Mouse (Mus musculus) lung, adult 2 months (tissue): ENCODE results near the gene Sepsecs. TPM values are rescaled to one million over a fixed set of nuclear protein-coding genes. Genes with fewer than 3 reads are reported as not detected.

Experiments
- DNase-seq: peaks from one replicate; pipeline ENCODE4 v3.0.0; 2022
- H3K4me1 ChIP-seq: fragments of 200-500 bp; 2 replicates; pipeline ENCODE4 v1.6.1; 2011; ENCODE audit warnings: low read length; ENCODE audit not compliant: control insufficient read depth, insufficient read depth
- H3K4me3 ChIP-seq: fragments of 200-500 bp; replicated peaks from 2 replicates; pipeline ENCODE3; 2011; ENCODE audit warnings: low read depth, mild to moderate bottlenecking, control low read depth, low read length; ENCODE audit errors: extremely low read depth
- CTCF ChIP-seq: fragments of 200-500 bp; IDR thresholded peaks from 2 replicates; pipeline ENCODE4 v1.5.1; 2011; ENCODE audit warnings: mild to moderate bottlenecking, low read length, control low read depth; ENCODE audit not compliant: insufficient read depth
- POLR2A ChIP-seq: fragments of 200-500 bp; IDR thresholded peaks from 2 replicates; pipeline ENCODE4 v1.6.1; 2011; ENCODE audit warnings: low read depth, mild to moderate bottlenecking, control low read depth, low read length, borderline replicate concordance; ENCODE audit errors: extremely low read depth
- WGBS: fragments of 180-500 bp; shearing (Covaris S2); methylation state at CpG from one replicate; pipeline ENCODE4 v1.1.7; 2018; 5-methylcytosine and 5-hydroxymethylcytosine counted together
- polyA plus RNA-seq: library from polyadenylated mRNA; depleted of rRNA; stranded (reverse); fragments of >200 nt; gene quantifications from 2 replicates; pipeline ENCODE4 v1.2.3, GENCODE M21; 2012

The Sepsecs gene
- polyA plus RNA-seq, 1 experiment, result 7.2 TPM

DNA sequence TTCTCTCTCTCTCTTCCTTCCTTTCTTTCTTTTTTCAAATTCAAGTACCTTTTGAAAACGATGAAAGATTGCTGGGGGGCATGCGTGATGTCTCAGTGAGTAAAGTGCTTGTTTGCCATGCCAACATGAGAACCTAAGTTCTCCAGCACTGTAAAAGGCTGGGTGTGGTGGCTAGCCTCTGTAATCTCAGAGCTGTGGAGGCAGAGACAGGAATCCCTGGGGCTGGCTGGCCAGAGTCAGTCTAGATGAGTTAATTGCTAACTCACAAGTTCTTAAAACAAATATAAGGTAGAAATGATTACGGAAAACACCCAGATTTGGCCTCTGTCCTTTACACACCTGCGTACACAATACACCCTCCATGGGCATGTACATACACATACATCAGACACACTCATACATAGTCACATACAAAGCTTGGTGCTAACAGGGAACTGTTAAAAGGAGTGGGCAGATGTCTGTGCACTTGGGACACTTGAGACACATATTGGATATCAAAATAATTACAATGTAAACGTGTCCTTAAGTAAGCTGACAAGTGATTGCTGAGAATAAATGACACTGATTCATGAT lies 9.1 kb upstream of the Sepsecs start:
- Histone ChIP-seq H3K4me1 (no peaks in the 10 kb centered on the region), H3K4me3 (no peak overlapping the region)
- TF ChIP-seq POLR2A (no peak), CTCF (no peak)
- 54% methylated on average over 5 of the region's 5 CpGs for WGBS
- DNase-seq, result no peak

DNA sequence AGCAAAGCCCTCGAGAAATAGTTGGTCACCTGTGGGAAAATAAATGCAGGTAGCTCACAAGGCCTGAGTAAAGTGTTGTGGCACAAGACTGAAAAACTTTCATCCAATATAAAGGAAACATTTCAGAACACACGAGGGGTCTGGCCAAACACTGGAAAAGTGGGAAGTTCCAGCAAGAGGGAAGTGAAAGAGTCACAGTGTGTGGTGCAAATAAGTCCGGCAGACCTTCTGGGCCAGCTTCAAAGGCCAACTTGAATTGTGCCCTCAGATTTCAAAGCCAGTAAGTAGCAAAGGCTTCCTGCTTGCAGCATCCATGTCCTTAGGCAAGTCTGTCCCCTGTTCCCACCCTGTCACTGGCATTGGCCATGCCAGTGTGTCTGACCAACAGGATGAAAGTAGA lies 7.6 kb upstream of the Sepsecs start:
- Histone ChIP-seq H3K4me3 (no peak overlapping the region), H3K4me1 (no peaks in the 10 kb centered on the region)
- no peak for DNase-seq
- TF ChIP-seq CTCF (no peak), POLR2A (no peak)
- WGBS, result 61% methylated on average over 3 of the region's 3 CpGs

DNA sequence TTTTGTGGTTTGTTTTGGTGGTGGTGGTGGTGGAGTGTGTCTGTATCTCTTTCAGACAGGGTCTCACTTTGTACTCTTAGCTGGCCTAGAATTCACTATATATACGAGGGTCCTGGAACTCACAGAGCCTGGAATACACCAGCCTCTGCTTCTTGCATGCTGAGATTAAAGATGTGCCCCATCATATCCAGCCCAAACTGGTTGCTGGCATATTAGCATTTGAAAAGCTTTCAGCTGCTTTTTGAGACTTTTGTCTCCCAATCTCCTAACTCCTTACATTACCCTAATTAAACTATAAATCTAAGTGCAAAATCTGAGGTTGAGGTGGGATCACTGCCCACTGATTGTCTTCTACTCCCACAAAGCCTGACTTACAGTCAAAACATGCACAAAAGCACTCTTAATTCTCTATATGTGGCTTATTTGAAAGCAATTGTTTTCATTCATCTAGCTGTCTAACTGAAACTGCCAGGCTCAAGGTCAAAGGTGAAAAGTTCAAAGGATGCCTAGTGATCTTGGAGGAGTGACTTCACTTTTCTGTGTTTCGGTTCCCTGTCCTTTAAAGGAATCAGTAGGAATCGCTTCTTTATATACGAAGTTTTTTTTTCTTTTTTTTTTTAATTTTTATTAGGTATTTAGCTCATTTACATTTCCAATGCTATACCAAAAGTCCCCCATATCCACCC lies 5.0 kb upstream of the Sepsecs start:
- no peak for DNase-seq
- TF ChIP-seq CTCF, result no peak
- Histone ChIP-seq H3K4me1 (no peaks in the 10 kb centered on the region), H3K4me3 (no peak overlapping the region)
- WGBS, result 72% methylated on average over 4 of the region's 4 CpGs

DNA sequence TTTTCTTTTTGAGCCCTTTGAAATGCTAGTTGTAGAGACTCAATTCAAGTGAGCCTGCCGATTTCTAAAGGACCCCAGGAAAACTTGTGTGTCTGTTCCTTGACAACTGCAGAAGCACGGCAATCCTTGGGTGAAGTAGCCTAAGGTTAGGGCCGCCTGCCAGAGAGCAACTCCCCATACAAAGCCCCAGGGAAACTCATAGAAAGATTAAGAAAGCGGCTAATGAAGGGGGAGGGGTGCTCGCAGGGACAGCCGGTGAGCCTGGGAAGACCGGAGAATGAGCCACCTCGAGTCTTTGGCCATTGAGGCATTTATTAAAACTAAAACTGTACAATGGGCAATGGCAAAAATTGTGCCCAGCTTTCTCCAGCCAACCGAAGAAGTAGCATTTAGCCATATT lies 3.8 kb upstream of the Sepsecs start:
- Histone ChIP-seq H3K4me3 (no peak overlapping the region), H3K4me1 (no peaks in the 10 kb centered on the region; the same call in 1 of the 2 replicates)
- no peak for DNase-seq
- TF ChIP-seq POLR2A (no peak), CTCF (no peak)
- 51% methylated on average over 9 of the region's 9 CpGs for WGBS

DNA sequence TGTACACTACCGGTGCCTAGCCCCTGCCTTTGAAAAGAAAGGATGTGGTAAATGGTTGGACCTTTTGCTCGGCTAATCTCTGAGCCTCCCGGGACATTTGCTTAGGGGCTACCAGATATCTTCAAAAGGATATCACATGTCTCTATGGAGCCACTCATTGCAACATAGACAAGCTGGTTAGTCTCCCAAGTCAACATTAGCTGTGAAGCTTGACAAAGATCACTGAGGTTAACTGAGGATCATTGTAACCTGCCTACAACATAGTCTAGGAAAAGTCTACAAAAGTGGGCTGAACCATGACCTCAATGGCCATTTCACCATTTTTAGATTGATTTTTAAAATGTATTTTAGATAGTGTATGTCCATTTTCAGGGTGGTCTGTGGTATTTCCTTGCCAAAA lies 1.2 kb upstream of the Sepsecs start:
- Histone ChIP-seq H3K4me1 (no peaks in the 10 kb centered on the region; the same call in 1 of the 2 replicates), H3K4me3 (no peak overlapping the region)
- WGBS, result 79% methylated on average over 3 of the region's 3 CpGs
- no peak for DNase-seq
- TF ChIP-seq POLR2A, result no peak
- TF ChIP-seq CTCF, result no peak

DNA sequence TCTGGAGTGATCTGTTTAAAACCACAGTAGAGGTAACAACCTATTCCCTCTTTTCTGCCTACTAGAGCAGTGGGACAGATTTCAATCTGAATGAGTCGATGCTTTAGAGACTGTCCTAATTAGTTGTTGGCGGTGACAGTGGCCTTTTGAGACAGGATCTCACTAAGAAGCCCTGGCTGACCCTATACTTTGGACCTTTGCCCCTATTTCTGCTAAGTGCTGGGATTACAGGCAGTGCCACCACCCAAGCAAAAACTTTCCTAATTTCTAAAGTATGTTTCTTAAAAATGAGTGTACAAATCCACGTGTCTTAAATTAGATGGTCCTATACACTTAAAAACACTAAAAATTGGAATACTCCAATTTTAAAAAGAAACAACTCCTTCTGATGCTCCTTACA lies 2.7 kb downstream of the Sepsecs start:
- Histone ChIP-seq H3K4me1 (no peaks in the 10 kb centered on the region; the same call in 1 of the 2 replicates), H3K4me3 (no peak overlapping the region)
- no peak for DNase-seq
- no peak for TF ChIP-seq CTCF
- TF ChIP-seq POLR2A, result no peak
- 80% methylated on average over 3 of the region's 3 CpGs for WGBS

DNA sequence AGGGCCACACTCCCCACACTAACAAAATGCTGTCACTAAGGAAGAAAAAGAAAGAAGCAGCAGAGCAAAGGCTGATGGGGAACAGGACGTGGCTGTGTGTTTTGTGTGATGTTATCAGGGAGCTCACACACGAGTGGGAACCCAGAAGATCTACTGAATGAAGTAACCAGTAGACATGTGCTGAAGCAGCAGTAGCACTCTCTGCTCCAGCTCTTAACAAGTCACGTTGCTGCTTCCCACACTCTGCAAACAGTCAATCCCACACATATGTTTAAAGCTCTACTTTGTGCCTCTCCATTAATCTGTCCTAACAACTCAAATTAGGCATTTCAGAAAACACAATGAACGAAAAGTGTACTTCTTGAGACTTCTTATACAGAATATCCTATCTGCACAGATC lies 11.6 kb downstream of the Sepsecs start:
- no peak for DNase-seq
- H3K4me1 ChIP-seq, result no peaks in the 10 kb centered on the region
- WGBS, result 62% methylated on average over 4 of the region's 4 CpGs
- H3K4me3 ChIP-seq, result no peak overlapping the region
- no peak for TF ChIP-seq CTCF
- no peak for TF ChIP-seq POLR2A

DNA sequence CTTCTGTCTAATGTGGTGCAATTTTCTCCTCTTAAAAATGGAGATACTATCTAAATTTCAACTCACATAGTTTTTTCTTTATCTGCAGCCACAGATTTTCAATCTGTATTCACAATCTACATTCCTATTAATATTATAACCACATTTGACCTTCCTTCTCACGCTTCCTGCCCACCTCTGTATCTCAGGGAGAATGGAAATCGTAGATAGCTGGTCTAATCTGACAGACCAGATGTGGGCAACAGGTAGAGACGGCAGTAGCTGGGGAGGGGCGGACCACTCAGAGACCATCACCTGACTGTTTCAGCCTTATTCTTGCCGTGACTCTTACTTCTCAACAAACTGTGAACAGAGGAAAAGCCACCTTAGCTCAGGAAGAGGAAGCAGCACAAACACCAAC lies 12.2 kb downstream of the Sepsecs start:
- H3K4me3 ChIP-seq, result no peak overlapping the region
- DNase-seq, result no peak
- 82% methylated on average over 5 of the region's 5 CpGs for WGBS
- H3K4me1 ChIP-seq, result no peaks in the 10 kb centered on the region
- TF ChIP-seq POLR2A (no peak), CTCF (no peak)

DNA sequence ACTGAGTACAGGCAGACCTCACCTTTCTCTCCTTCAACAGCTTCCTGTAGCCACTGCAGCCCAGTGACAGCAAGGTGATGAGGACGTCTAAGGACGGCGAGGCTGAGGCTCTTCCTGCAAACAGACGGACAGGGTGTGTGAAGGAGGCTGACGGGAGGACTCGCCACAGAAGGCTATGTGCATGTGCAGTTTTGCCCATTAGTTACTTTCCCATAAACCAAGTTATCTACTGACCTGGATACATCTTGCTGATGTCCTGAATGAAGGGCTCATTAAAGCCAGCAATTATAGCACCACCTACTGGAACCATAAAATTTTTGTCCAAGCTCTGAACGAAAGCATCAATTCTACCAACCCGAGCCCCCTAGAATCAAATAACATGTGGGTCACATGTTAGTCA lies 13.5 kb downstream of the Sepsecs start:
- no peak overlapping the region for H3K4me3 ChIP-seq
- WGBS, result 80% methylated on average over 8 of the region's 8 CpGs
- no peaks in the 10 kb centered on the region for H3K4me1 ChIP-seq
- DNase-seq, result no peak
- TF ChIP-seq CTCF (no peak), POLR2A (no peak)

DNA sequence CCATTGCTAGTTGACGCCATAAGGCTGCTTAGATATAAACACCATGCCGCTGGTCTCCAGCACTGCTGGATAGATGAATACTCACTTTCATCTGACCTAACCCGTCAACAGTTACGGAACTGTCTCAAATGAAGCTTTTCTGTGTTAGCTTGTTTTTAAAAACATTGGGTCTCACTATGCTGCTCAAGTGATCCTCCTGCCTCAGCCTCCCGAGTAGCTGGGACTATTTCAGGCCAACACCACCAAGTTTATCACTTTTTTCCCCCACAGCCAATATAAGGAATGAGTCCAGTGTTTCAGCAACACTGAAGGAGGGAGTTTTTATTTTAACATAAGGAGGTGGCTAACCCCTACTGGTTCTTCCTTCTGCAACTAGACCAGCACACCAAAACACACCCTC lies 14.5 kb downstream of the Sepsecs start:
- no peak for DNase-seq
- Histone ChIP-seq H3K4me3 (no peak overlapping the region), H3K4me1 (no peaks in the 10 kb centered on the region)
- TF ChIP-seq CTCF, result no peak
- no peak for TF ChIP-seq POLR2A
- WGBS, result 90% methylated on average over 5 of the region's 5 CpGs
